Mouse (Mus musculus) kidney, embryonic 16.5 days (tissue): ENCODE measurements around the gene Apeh. TPM values are rescaled to one million over a fixed set of nuclear protein-coding genes. Genes with fewer than 3 reads are reported as not detected.
A peak's percentile ranks its signal among the peaks of the same experiment; 100 is the strongest.

Source experiments
- ATAC-seq: fragments of 200-750 bp; cut with Nextera tagmentation; 2 replicates; pipeline ENCODE4 v1.8.0; 2017; ENCODE audit warnings: moderate TSS enrichment; ENCODE audit not compliant: low FRiP score, low TSS enrichment
- H3K27ac ChIP-seq: fragments of 300-500 bp; sonication (generic); 2 replicates; pipeline ENCODE4 v1.5.1; 2014; ENCODE audit warnings: low read length
- H3K27me3 ChIP-seq: fragments of 300-500 bp; sonication (generic); 2 replicates; pipeline ENCODE4 v1.6.1; 2014; ENCODE audit warnings: low read length, control low read depth, mixed read lengths; ENCODE audit not compliant: insufficient read depth
- H3K36me3 ChIP-seq: fragments of 300-500 bp; sonication (generic); 2 replicates; pipeline ENCODE4 v1.6.1; 2014; ENCODE audit warnings: low read length, control low read depth, mixed read lengths; ENCODE audit not compliant: insufficient read depth
- H3K4me1 ChIP-seq: fragments of 300-500 bp; sonication (generic); 2 replicates; pipeline ENCODE4 v1.6.1; 2014; ENCODE audit warnings: low read length, control low read depth, mixed read lengths; ENCODE audit not compliant: insufficient read depth
- H3K4me2 ChIP-seq: fragments of 300-500 bp; sonication (generic); replicated peaks from 2 replicates; pipeline ENCODE4 v1.6.1; 2014; ENCODE audit warnings: low read depth, low read length
- H3K4me3 ChIP-seq: fragments of 300-500 bp; sonication (generic); 2 replicates; pipeline ENCODE4 v1.5.1; 2014; ENCODE audit warnings: mild to moderate bottlenecking, low read length
- H3K9ac ChIP-seq: fragments of 300-500 bp; sonication (generic); replicated peaks from 2 replicates; pipeline ENCODE4 v1.6.1; 2014; ENCODE audit warnings: low read length
- H3K9me3 ChIP-seq: fragments of 300-500 bp; sonication (generic); 2 replicates; pipeline ENCODE4 v1.6.1; 2016; ENCODE audit warnings: low read length, control low read depth
- WGBS: fragments of 180-500 bp; shearing (Covaris S2); extraction: QIAGEN DNeasy Blood & Tissue Kit; methylation state at CpG from one replicate; pipeline ENCODE4 v1.1.7; 2014; 5-methylcytosine and 5-hydroxymethylcytosine counted together
- microRNA-seq: library from miRNA; unstranded; fragments of <30 nt; microRNA quantifications from one replicate; pipeline ENCODE4, GENCODE M21; 2016
- polyA plus RNA-seq: library from polyadenylated mRNA; unstranded; fragments of >200 nt; fragmentation: Nextera tagmentation; extraction: Ambion mirVana; gene quantifications from 2 replicates; pipeline ENCODE4 v1.2.1, GENCODE M21; 2015

The Apeh gene
- polyA plus RNA-seq, 1 experiment from 2014 or later: 93.0 TPM

GRCm38 (mm10) chr9:108048566-108048955, 45.8 kb downstream of the Apeh start:
- Histone ChIP-seq H3K27ac (peak overlapping the region; percentile 66), H3K4me1 (peaks cover 27% of the 10 kb centered on the region), H3K9me3 (no peaks in the 10 kb centered on the region), H3K36me3 (peaks cover 38% of the 10 kb centered on the region), H3K27me3 (no peaks in the 10 kb centered on the region), H3K9ac (peak overlapping the region; percentile 62), H3K4me3 (peak overlapping the region; percentile 89), H3K4me2 (peak overlapping the region; percentile 90)
- peak; percentile 47 for ATAC-seq
- WGBS: under 1% methylated on average over 19 of the region's 19 CpGs

DNA sequence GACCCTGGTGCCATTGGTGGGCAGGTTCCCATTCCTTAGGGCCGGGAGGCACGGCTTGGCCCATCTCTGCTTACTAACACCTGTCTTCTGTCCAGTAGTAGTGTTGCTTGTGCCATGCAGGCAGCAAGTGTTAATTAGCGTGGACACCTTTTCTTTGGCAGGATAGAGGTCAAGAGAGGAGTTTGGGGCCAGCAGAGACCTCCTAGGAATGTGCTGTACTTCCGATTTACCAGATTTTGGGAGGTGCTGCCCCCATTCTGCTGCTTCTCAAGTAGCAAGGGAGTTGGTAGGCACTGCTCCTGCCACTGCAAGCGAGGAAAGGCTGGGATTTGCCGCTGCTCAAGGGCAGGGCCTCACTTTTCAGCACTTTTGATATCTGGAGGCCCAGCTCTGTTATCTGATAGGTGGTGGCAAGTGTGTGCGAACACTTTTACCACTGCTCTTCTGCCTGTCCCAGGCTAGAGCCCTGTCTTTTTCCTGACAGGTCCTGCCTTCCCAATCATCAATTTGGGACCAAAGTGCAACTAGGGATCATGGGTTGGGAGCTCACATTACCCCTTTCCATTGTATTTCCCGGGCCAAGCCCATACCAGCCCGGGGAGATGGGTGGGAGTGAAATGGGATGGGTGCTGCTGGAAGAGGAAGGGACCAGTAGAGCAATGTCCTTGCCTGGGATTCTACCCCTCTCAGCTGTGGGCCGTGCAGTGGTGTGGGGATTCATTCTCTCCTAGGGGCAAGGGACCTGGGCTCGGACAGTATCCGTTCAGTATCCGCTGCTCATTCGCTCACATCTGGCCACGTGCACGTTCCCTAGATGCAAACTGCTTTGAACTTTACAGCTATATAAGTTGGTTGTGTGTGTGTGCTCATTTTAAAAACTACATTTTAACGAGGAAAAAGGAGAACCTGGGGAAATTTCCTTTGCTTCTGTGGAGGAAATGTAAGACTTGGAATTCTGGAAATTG, 46.5 kb downstream of the Apeh start:
- Histone ChIP-seq H3K4me1 (peaks cover 23% of the 10 kb centered on the region), H3K9ac (peak overlapping the region; percentile 62), H3K27ac (peak overlapping the region; percentile 66), H3K9me3 (no peaks in the 10 kb centered on the region), H3K4me3 (peak overlapping the region; percentile 89), H3K4me2 (peak overlapping the region; percentile 90), H3K36me3 (peaks cover 41% of the 10 kb centered on the region), H3K27me3 (no peaks in the 10 kb centered on the region)
- no peak for ATAC-seq
- WGBS: 41% methylated on average over 17 of the region's 17 CpGs

DNA sequence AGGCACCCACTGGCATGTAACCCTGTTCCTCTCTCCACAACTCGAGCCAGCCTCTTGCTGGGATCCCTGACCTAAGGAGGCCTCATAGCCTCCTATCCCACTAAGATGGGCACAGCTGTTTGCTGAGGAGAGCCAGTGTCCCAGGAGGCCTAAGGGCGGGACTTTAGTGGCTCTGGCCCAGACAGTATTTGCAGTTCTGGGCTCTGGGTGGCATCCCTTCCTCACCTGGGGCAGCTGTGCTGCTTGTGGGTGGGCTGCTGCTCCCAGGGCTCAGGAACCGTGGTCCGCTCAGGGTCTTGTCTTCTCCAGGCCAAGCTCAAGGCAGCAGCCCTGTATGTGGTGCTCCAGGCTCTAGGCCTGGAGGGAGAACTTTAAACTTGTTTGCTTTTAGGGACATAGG, 47.8 kb downstream of the Apeh start:
- no peak for ATAC-seq
- no peak overlapping the region for H3K27ac ChIP-seq
- no peaks in the 10 kb centered on the region for H3K27me3 ChIP-seq
- H3K9me3 ChIP-seq: no peaks in the 10 kb centered on the region
- H3K36me3 ChIP-seq: peaks cover 42% of the 10 kb centered on the region
- no peak overlapping the region for H3K4me3 ChIP-seq
- WGBS: 95% methylated on average over 4 of the region's 4 CpGs
- H3K4me2 ChIP-seq: no peak overlapping the region
- H3K4me1 ChIP-seq: peaks cover 23% of the 10 kb centered on the region
- no peak overlapping the region for H3K9ac ChIP-seq

DNA sequence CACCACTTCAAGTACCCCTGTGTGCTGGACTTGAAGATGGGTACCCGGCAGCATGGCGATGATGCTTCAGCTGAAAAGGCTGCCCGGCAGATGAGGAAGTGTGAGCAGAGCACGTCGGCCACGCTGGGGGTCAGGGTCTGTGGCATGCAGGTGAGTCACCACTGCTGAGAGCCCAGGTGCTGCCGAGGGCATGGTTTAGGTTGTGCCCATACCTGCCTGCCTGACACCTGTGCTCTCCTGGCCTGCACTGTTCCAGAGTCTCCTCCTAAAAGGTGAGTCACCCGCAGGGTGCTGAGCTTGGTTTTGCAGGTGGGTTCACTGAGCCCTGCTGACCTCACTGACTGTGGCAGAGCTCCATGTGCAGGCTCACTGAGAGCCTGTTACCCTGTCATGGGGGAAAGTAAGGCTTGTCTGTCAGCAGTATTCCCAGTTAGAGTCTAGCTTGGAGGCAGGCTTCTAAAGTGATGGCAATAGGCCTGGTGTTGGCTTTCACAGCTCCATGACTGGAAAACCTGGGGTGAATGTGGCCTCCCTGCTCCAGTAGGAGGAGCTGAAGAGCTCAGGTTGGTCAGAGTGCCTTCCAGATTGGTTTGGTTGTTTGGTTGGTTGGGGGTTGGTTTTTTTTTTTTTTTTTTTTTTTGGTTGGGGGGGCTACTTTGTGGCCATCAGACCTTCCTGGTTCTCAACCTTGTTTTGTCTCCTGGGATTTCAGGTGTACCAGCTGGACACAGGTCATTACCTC, 49.5 kb downstream of the Apeh start:
- ATAC-seq: no peak
- Histone ChIP-seq H3K4me2 (no peak overlapping the region), H3K9me3 (no peaks in the 10 kb centered on the region), H3K27me3 (no peaks in the 10 kb centered on the region), H3K4me1 (peaks cover 16% of the 10 kb centered on the region), H3K27ac (no peak overlapping the region), H3K9ac (no peak overlapping the region), H3K4me3 (no peak overlapping the region), H3K36me3 (peaks cover 40% of the 10 kb centered on the region)
- 96% methylated on average over 8 of the region's 8 CpGs for WGBS

Small RNA genes lying within 50 kb of the gene (microRNA-seq; reads per million reads assigned to microRNA genes)
- gene Gm47303 (not detected), gene Mir7088 (not detected)

Other genes starting within 250 kb of the Apeh start
- 71.5 and 83.7 TPM in 2 replicates for gene Rbm6, start 221.4 kb downstream of the Apeh start, polyA plus RNA-seq
- gene Mon1a, start 206.5 kb downstream of the Apeh start, polyA plus RNA-seq: 12.9 and 13.6 TPM in 2 replicates
- gene Mst1r, start 187.7 kb downstream of the Apeh start, polyA plus RNA-seq: 2.1 and 2.8 TPM in 2 replicates
- gene Actl11, start 166.1 kb downstream of the Apeh start, polyA plus RNA-seq: not detected in 2 replicates
- 2.0 and 2.2 TPM in 2 replicates for gene Camkv, start 158.9 kb downstream of the Apeh start, polyA plus RNA-seq
- gene Traip, start 144.5 kb downstream of the Apeh start, polyA plus RNA-seq: 23.3 and 24.5 TPM in 2 replicates
- 20.2 and 22.2 TPM in 2 replicates for gene Uba7, start 119.1 kb downstream of the Apeh start, polyA plus RNA-seq
- gene Gm20661, start 111.5 kb downstream of the Apeh start, polyA plus RNA-seq: 5.3 and 7.5 TPM in 2 replicates
- 68.0 and 79.4 TPM in 2 replicates for gene Inka1, start 108.7 kb downstream of the Apeh start, polyA plus RNA-seq
- 10.5 and 11.8 TPM in 2 replicates for gene Cdhr4, start 102.1 kb downstream of the Apeh start, polyA plus RNA-seq
- gene Gm20662, start 98.3 kb downstream of the Apeh start, polyA plus RNA-seq: 0.64 and 1.1 TPM in 2 replicates
- 59.2 and 61.8 TPM in 2 replicates for gene Ip6k1, start 92.1 kb downstream of the Apeh start, polyA plus RNA-seq
- 30.9 and 32.4 TPM in 2 replicates for gene Gmppb, start 45.4 kb downstream of the Apeh start, polyA plus RNA-seq
- gene Amigo3, start 41.4 kb downstream of the Apeh start, polyA plus RNA-seq: 2.9 and 3.3 TPM in 2 replicates
- 0.10 and 0.21 TPM in 2 replicates for gene Mst1, start 14.2 kb downstream of the Apeh start, polyA plus RNA-seq
- 37.2 and 44.3 TPM in 2 replicates for gene Rnf123, start 11.3 kb downstream of the Apeh start, polyA plus RNA-seq
- gene Bsn, start 95.8 kb upstream of the Apeh start, polyA plus RNA-seq: 0.64 and 0.67 TPM in 2 replicates
- gene Dag1, start 169.4 kb upstream of the Apeh start, polyA plus RNA-seq: 163 and 182 TPM in 2 replicates
- 37.2 and 45.5 TPM in 2 replicates for gene Nicn1, start 195.8 kb upstream of the Apeh start, polyA plus RNA-seq
- gene Amt, start 202.2 kb upstream of the Apeh start, polyA plus RNA-seq: 40.8 and 43.7 TPM in 2 replicates
- gene Rhoa, start 211.5 kb upstream of the Apeh start, polyA plus RNA-seq: 495 and 508 TPM in 2 replicates
- gene Tcta, start 211.6 kb upstream of the Apeh start, polyA plus RNA-seq: 34.9 and 38.9 TPM in 2 replicates
- gene Gpx1, start 244.3 kb upstream of the Apeh start, polyA plus RNA-seq: 686 and 695 TPM in 2 replicates